Mouse (Mus musculus) embryonic facial prominence, embryonic 12.5 days (tissue): ENCODE data around the gene Frmd4a. TPM values are rescaled to one million over a fixed set of nuclear protein-coding genes. Genes with fewer than 3 reads are reported as not detected.
"Not testable (repeated sequence)": the region's sequence is repeated elsewhere in the genome, so short reads cannot be mapped to it uniquely, and the experiment has no call there.

Experiments
- ATAC-seq: fragments of 200-750 bp; cut with Nextera tagmentation; 2 replicates; pipeline ENCODE4 v1.8.0; 2017; ENCODE audit not compliant: insufficient number of reproducible peaks, insufficient read depth, low FRiP score, low TSS enrichment
- H3K27ac ChIP-seq: fragments of 300-500 bp; sonication (generic); 2 replicates; pipeline ENCODE4 v1.5.1; 2016; ENCODE audit warnings: mild to moderate bottlenecking
- H3K27me3 ChIP-seq: fragments of 300-500 bp; sonication (generic); 2 replicates; pipeline ENCODE4 v1.6.1; 2016; ENCODE audit warnings: mild to moderate bottlenecking, moderate library complexity
- H3K36me3 ChIP-seq: fragments of 300-500 bp; sonication (generic); 2 replicates; pipeline ENCODE4 v1.6.1; 2016; ENCODE audit warnings: mild to moderate bottlenecking
- H3K4me1 ChIP-seq: fragments of 300-500 bp; sonication (generic); 2 replicates; pipeline ENCODE4 v1.6.1; 2016
- H3K4me2 ChIP-seq: fragments of 300-500 bp; sonication (generic); replicated peaks from 2 replicates; pipeline ENCODE4 v1.6.1; 2016; ENCODE audit warnings: mild to moderate bottlenecking, moderate library complexity
- H3K4me3 ChIP-seq: fragments of 300-500 bp; sonication (generic); 2 replicates; pipeline ENCODE4 v1.5.1; 2016; ENCODE audit warnings: mild to moderate bottlenecking
- H3K9ac ChIP-seq: fragments of 300-500 bp; sonication (generic); 2 replicates; pipeline ENCODE4 v1.6.1; 2016; ENCODE audit warnings: mild to moderate bottlenecking, moderate library complexity
- H3K9me3 ChIP-seq: fragments of 300-500 bp; sonication (generic); 2 replicates; pipeline ENCODE4 v1.6.1; 2016; ENCODE audit warnings: mild to moderate bottlenecking, moderate library complexity
- WGBS: fragments of 180-500 bp; shearing (Covaris S2); methylation state at CpG from one replicate; pipeline ENCODE4 v1.1.7; 2016; 5-methylcytosine and 5-hydroxymethylcytosine counted together
- polyA plus RNA-seq: library from polyadenylated mRNA; unstranded; fragments of >200 nt; fragmentation: Nextera tagmentation; extraction: Ambion mirVana; gene quantifications from 2 replicates; pipeline ENCODE4 v1.2.1, GENCODE M21; 2016

Frmd4a gene
- polyA plus RNA-seq, 1 experiment from 2014 or later: 58.7 TPM

GRCm38 (mm10) chr2:4557466-4557865 is 539.9 kb downstream of the Frmd4a start:
- Histone ChIP-seq H3K9me3 (no peaks in the 10 kb centered on the region), H3K36me3 (no peaks in the 10 kb centered on the region), H3K27ac (peak overlapping the region; percentile 95), H3K9ac (no peak overlapping the region), H3K4me2 (no peak overlapping the region), H3K27me3 (no peaks in the 10 kb centered on the region), H3K4me3 (no peak overlapping the region), H3K4me1 (peaks cover 56% of the 10 kb centered on the region)
- WGBS: 17% methylated on average over 4 of the region's 4 CpGs
- peak; percentile 25; the same call in 1 of the 2 replicates for ATAC-seq

GRCm38 (mm10) chr2:4558651-4559203 is 541.2 kb downstream of the Frmd4a start:
- H3K27ac ChIP-seq: peak overlapping the region; percentile 95
- no peaks in the 10 kb centered on the region for H3K9me3 ChIP-seq
- peak overlapping the region; percentile 55; the same call in 1 of the 2 replicates for H3K9ac ChIP-seq
- peak overlapping the region; percentile 46 for H3K4me3 ChIP-seq
- 15% methylated on average over 8 of the region's 8 CpGs for WGBS
- ATAC-seq: no peak
- H3K36me3 ChIP-seq: no peaks in the 10 kb centered on the region
- H3K4me2 ChIP-seq: peak overlapping the region; percentile 72
- no peaks in the 10 kb centered on the region for H3K27me3 ChIP-seq
- peaks cover 65% of the 10 kb centered on the region for H3K4me1 ChIP-seq

GRCm38 (mm10) chr2:4559211-4559882 is 541.8 kb downstream of the Frmd4a start:
- under 1% methylated on average over 27 of the region's 27 CpGs for WGBS
- peak overlapping the region; percentile 55 for H3K9ac ChIP-seq
- H3K4me1 ChIP-seq: peaks cover 65% of the 10 kb centered on the region
- peak overlapping the region; percentile 72 for H3K4me2 ChIP-seq
- H3K36me3 ChIP-seq: no peaks in the 10 kb centered on the region
- peak overlapping the region; percentile 95 for H3K27ac ChIP-seq
- peak; percentile 78 for ATAC-seq
- H3K9me3 ChIP-seq: no peaks in the 10 kb centered on the region
- H3K27me3 ChIP-seq: no peaks in the 10 kb centered on the region
- H3K4me3 ChIP-seq: peak overlapping the region; percentile 46

GRCm38 (mm10) chr2:4559883-4560247 is 542.3 kb downstream of the Frmd4a start:
- ATAC-seq: no peak
- 1% methylated on average over 8 of the region's 8 CpGs for WGBS
- Histone ChIP-seq H3K36me3 (no peaks in the 10 kb centered on the region), H3K4me2 (peak overlapping the region; percentile 72), H3K9ac (peak overlapping the region; percentile 55), H3K4me1 (peaks cover 65% of the 10 kb centered on the region), H3K27ac (peak overlapping the region; percentile 95), H3K4me3 (peak overlapping the region; percentile 46), H3K27me3 (no peaks in the 10 kb centered on the region), H3K9me3 (no peaks in the 10 kb centered on the region)

GRCm38 (mm10) chr2:4560516-4560915 is 543.0 kb downstream of the Frmd4a start:
- not testable (repeated sequence) for H3K9me3 ChIP-seq, ATAC-seq, H3K36me3 ChIP-seq, H3K27me3 ChIP-seq
- Histone ChIP-seq H3K9ac (peak overlapping the region; percentile 55), H3K4me1 (peaks cover 65% of the 10 kb centered on the region), H3K4me2 (peak overlapping the region; percentile 72), H3K4me3 (peak overlapping the region; percentile 46), H3K27ac (peak overlapping the region; percentile 95)
- WGBS: 3% methylated on average over 2 of the region's 2 CpGs

- no peak for ATAC-seq
- H3K9ac ChIP-seq: peak overlapping the region; percentile 55
- peak overlapping the region; percentile 46 for H3K4me3 ChIP-seq
- H3K36me3 ChIP-seq: peaks cover 6% of the 10 kb centered on the region
- peaks cover 62% of the 10 kb centered on the region for H3K4me1 ChIP-seq
- no peaks in the 10 kb centered on the region for H3K27me3 ChIP-seq
- no peaks in the 10 kb centered on the region for H3K9me3 ChIP-seq
- peak overlapping the region; percentile 95 for H3K27ac ChIP-seq
- peak overlapping the region; percentile 72 for H3K4me2 ChIP-seq
- 16% methylated on average over 5 of the region's 5 CpGs for WGBS
Observed at GRCm38 (mm10) chr2:4561196-4561595, 543.7 kb downstream of the Frmd4a start.

- no peaks in the 10 kb centered on the region for H3K27me3 ChIP-seq
- no peaks in the 10 kb centered on the region for H3K9me3 ChIP-seq
- peak overlapping the region; percentile 46 for H3K4me3 ChIP-seq
- no peak for ATAC-seq
- 64% methylated on average over 3 of the region's 3 CpGs for WGBS
- H3K4me1 ChIP-seq: peaks cover 50% of the 10 kb centered on the region
- peak overlapping the region; percentile 72 for H3K4me2 ChIP-seq
- no peak overlapping the region for H3K9ac ChIP-seq
- H3K36me3 ChIP-seq: peaks cover 18% of the 10 kb centered on the region
- peak overlapping the region; percentile 9 for H3K27ac ChIP-seq
Observed at GRCm38 (mm10) chr2:4562373-4562772, 544.9 kb downstream of the Frmd4a start.

GRCm38 (mm10) chr2:4562826-4563225 is 545.3 kb downstream of the Frmd4a start:
- no peak overlapping the region; the same call in 1 of the 2 replicates for H3K9ac ChIP-seq
- H3K4me1 ChIP-seq: peaks cover 46% of the 10 kb centered on the region
- H3K36me3 ChIP-seq: peaks cover 21% of the 10 kb centered on the region
- peak overlapping the region; percentile 72 for H3K4me2 ChIP-seq
- WGBS: 53% methylated on average over 5 of the region's 5 CpGs
- peak overlapping the region; percentile 46 for H3K4me3 ChIP-seq
- no peak for ATAC-seq
- peak overlapping the region; percentile 9 for H3K27ac ChIP-seq
- H3K9me3 ChIP-seq: no peaks in the 10 kb centered on the region
- no peaks in the 10 kb centered on the region for H3K27me3 ChIP-seq

GRCm38 (mm10) chr2:4563322-4563721 is 545.8 kb downstream of the Frmd4a start:
- ATAC-seq: no peak
- H3K4me3 ChIP-seq: peak overlapping the region; percentile 46; the same call in 1 of the 2 replicates
- peak overlapping the region; percentile 9; the same call in 1 of the 2 replicates for H3K27ac ChIP-seq
- H3K4me1 ChIP-seq: peaks cover 41% of the 10 kb centered on the region
- no peaks in the 10 kb centered on the region for H3K9me3 ChIP-seq
- peaks cover 21% of the 10 kb centered on the region for H3K36me3 ChIP-seq
- no peaks in the 10 kb centered on the region for H3K27me3 ChIP-seq
- H3K9ac ChIP-seq: no peak overlapping the region
- WGBS: 37% methylated on average over 1 of the region's 1 CpGs
- H3K4me2 ChIP-seq: peak overlapping the region; percentile 72

GRCm38 (mm10) chr2:4566260-4566955 is 548.9 kb downstream of the Frmd4a start:
- Histone ChIP-seq H3K4me1 (peaks cover 32% of the 10 kb centered on the region), H3K36me3 (peaks cover 40% of the 10 kb centered on the region), H3K9me3 (no peaks in the 10 kb centered on the region), H3K4me3 (no peak overlapping the region), H3K4me2 (no peak overlapping the region), H3K9ac (no peak overlapping the region), H3K27me3 (no peaks in the 10 kb centered on the region), H3K27ac (no peak overlapping the region)
- no peak for ATAC-seq
- 82% methylated on average over 4 of the region's 4 CpGs for WGBS

GRCm38 (mm10) chr2:4566956-4567680 is 549.6 kb downstream of the Frmd4a start:
- H3K4me3 ChIP-seq: no peak overlapping the region
- no peak for ATAC-seq
- no peak overlapping the region for H3K27ac ChIP-seq
- 92% methylated on average over 9 of the region's 9 CpGs for WGBS
- H3K36me3 ChIP-seq: peaks cover 45% of the 10 kb centered on the region
- no peaks in the 10 kb centered on the region for H3K9me3 ChIP-seq
- no peaks in the 10 kb centered on the region for H3K27me3 ChIP-seq
- no peak overlapping the region for H3K9ac ChIP-seq
- peaks cover 25% of the 10 kb centered on the region for H3K4me1 ChIP-seq
- no peak overlapping the region for H3K4me2 ChIP-seq
